Mouse (Mus musculus) heart, embryonic 10.5 days (tissue): ENCODE data around the gene Gper1. TPM values are rescaled to one million over a fixed set of nuclear protein-coding genes. Genes with fewer than 3 reads are reported as not detected.
A peak's percentile ranks its signal among the peaks of the same experiment; 100 is the strongest.
"Not testable (repeated sequence)": the region's sequence is repeated elsewhere in the genome, so short reads cannot be mapped to it uniquely, and the experiment has no call there.

ENCODE experiments used
- DNase-seq: peaks from one replicate; pipeline ENCODE4 v3.0.0-alpha.2; 2017; ENCODE audit warnings: low spot score
- H3K27ac ChIP-seq: fragments of 300-500 bp; sonication (generic); 2 replicates; pipeline ENCODE4 v1.5.1; 2016; ENCODE audit warnings: mild to moderate bottlenecking
- H3K27me3 ChIP-seq: fragments of 300-500 bp; sonication (generic); 2 replicates; pipeline ENCODE4 v1.6.1; 2016; ENCODE audit warnings: mild to moderate bottlenecking; ENCODE audit not compliant: poor library complexity, insufficient read depth, severe bottlenecking
- H3K36me3 ChIP-seq: fragments of 300-500 bp; sonication (generic); 2 replicates; pipeline ENCODE4 v1.6.1; 2016; ENCODE audit warnings: mild to moderate bottlenecking, moderate library complexity
- H3K4me1 ChIP-seq: fragments of 300-500 bp; sonication (generic); 2 replicates; pipeline ENCODE4 v1.6.1; 2016; ENCODE audit warnings: mild to moderate bottlenecking
- H3K4me3 ChIP-seq: fragments of 300-500 bp; sonication (generic); 2 replicates; pipeline ENCODE4 v1.5.1; 2016; ENCODE audit warnings: mild to moderate bottlenecking, moderate library complexity
- H3K9me3 ChIP-seq: fragments of 300-500 bp; sonication (generic); 2 replicates; pipeline ENCODE4 v1.6.1; 2016; ENCODE audit warnings: mild to moderate bottlenecking, moderate library complexity
- WGBS: fragments of 180-500 bp; shearing (Covaris S2); methylation state at CpG from one replicate; pipeline ENCODE4 v1.1.7; 2016; 5-methylcytosine and 5-hydroxymethylcytosine counted together
- polyA plus RNA-seq: library from polyadenylated mRNA; unstranded; fragments of >200 nt; fragmentation: Nextera tagmentation; extraction: Ambion mirVana; gene quantifications from 2 replicates; pipeline ENCODE4 v1.2.1, GENCODE M21; 2016

Gene Gper1
- polyA plus RNA-seq, 1 experiment from 2014 or later, result 0.36 TPM

GRCm38 (mm10) chr5:139383234-139383633, 39.7 kb upstream of the Gper1 start:
- H3K27me3 ChIP-seq, result no peaks in the 10 kb centered on the region
- 76% methylated on average over 9 of the region's 9 CpGs for WGBS
- no peaks in the 10 kb centered on the region for H3K9me3 ChIP-seq
- no peak for DNase-seq
- H3K4me1 ChIP-seq, result peaks cover 96% of the 10 kb centered on the region
- H3K36me3 ChIP-seq, result peaks cover 4% of the 10 kb centered on the region; the same call in 1 of the 2 replicates
- peak overlapping the region; percentile 85 for H3K27ac ChIP-seq
- H3K4me3 ChIP-seq, result peak overlapping the region; percentile 82; the same call in 1 of the 2 replicates

- 29% methylated on average over 10 of the region's 10 CpGs for WGBS
- H3K36me3 ChIP-seq, result peaks cover 4% of the 10 kb centered on the region; the same call in 1 of the 2 replicates
- DNase-seq, result no peak
- peak overlapping the region; percentile 85 for H3K27ac ChIP-seq
- peaks cover 96% of the 10 kb centered on the region for H3K4me1 ChIP-seq
- no peaks in the 10 kb centered on the region for H3K9me3 ChIP-seq
- H3K4me3 ChIP-seq, result peak overlapping the region; percentile 22; the same call in 1 of the 2 replicates
- H3K27me3 ChIP-seq, result no peaks in the 10 kb centered on the region
Observed at GRCm38 (mm10) chr5:139384531-139384930, 38.4 kb upstream of the Gper1 start.

GRCm38 (mm10) chr5:139386047-139386446, 36.9 kb upstream of the Gper1 start:
- WGBS, result 92% methylated on average over 5 of the region's 5 CpGs
- Histone ChIP-seq H3K9me3 (no peaks in the 10 kb centered on the region), H3K27ac (peak overlapping the region; percentile 85; the same call in 1 of the 2 replicates), H3K27me3 (no peaks in the 10 kb centered on the region), H3K4me3 (no peak overlapping the region), H3K4me1 (peaks cover 93% of the 10 kb centered on the region), H3K36me3 (peaks cover 4% of the 10 kb centered on the region; the same call in 1 of the 2 replicates)
- no peak for DNase-seq

- Histone ChIP-seq H3K36me3 (peaks cover 8% of the 10 kb centered on the region), H3K9me3 (no peaks in the 10 kb centered on the region), H3K27ac (peak overlapping the region; percentile 78), H3K4me1 (peaks cover 82% of the 10 kb centered on the region), H3K27me3 (0 out of 2 replicates have a peak, but pooled peaks cover 3% of the 10 kb centered on the region), H3K4me3 (no peak overlapping the region)
- whole genome bisulfite sequencing, result 77% methylated on average over 10 of the region's 10 CpGs
- DNase-seq, result no peak
Observed at GRCm38 (mm10) chr5:139387329-139388194, 35.4 kb upstream of the Gper1 start.

- Histone ChIP-seq H3K4me1 (peaks cover 75% of the 10 kb centered on the region), H3K4me3 (no peak overlapping the region), H3K9me3 (no peaks in the 10 kb centered on the region), H3K27me3 (peaks cover 8% of the 10 kb centered on the region; the same call in 1 of the 2 replicates), H3K36me3 (peaks cover 14% of the 10 kb centered on the region), H3K27ac (peak overlapping the region; percentile 78)
- DNase-seq, result no peak
- WGBS, result 71% methylated on average over 4 of the region's 4 CpGs
Observed at GRCm38 (mm10) chr5:139388195-139388570, 34.8 kb upstream of the Gper1 start.

- no peak for DNase-seq
- Histone ChIP-seq H3K36me3 (peaks cover 17% of the 10 kb centered on the region), H3K4me3 (no peak overlapping the region), H3K9me3 (no peaks in the 10 kb centered on the region), H3K4me1 (peaks cover 67% of the 10 kb centered on the region), H3K27me3 (peaks cover 8% of the 10 kb centered on the region; the same call in 1 of the 2 replicates), H3K27ac (peak overlapping the region; percentile 78)
- 81% methylated on average over 17 of the region's 17 CpGs for WGBS
Observed at GRCm38 (mm10) chr5:139388694-139389675, 34.0 kb upstream of the Gper1 start.

GRCm38 (mm10) chr5:139389676-139390061, 33.3 kb upstream of the Gper1 start:
- H3K27ac ChIP-seq, result peak overlapping the region; percentile 78
- DNase-seq, result peak; percentile 94
- H3K4me3 ChIP-seq, result no peak overlapping the region; the same call in 1 of the 2 replicates
- WGBS, result 22% methylated on average over 6 of the region's 6 CpGs
- H3K36me3 ChIP-seq, result peaks cover 17% of the 10 kb centered on the region
- H3K27me3 ChIP-seq, result peaks cover 8% of the 10 kb centered on the region; the same call in 1 of the 2 replicates
- H3K4me1 ChIP-seq, result peaks cover 65% of the 10 kb centered on the region
- no peaks in the 10 kb centered on the region for H3K9me3 ChIP-seq

- H3K27me3 ChIP-seq, H3K9me3 ChIP-seq, H3K4me3 ChIP-seq, DNase-seq: not testable (repeated sequence)
- peak overlapping the region; percentile 78 for H3K27ac ChIP-seq
- peaks cover 17% of the 10 kb centered on the region for H3K36me3 ChIP-seq
- H3K4me1 ChIP-seq, result peaks cover 62% of the 10 kb centered on the region
- WGBS, result 62% methylated on average over 5 of the region's 5 CpGs
Observed at GRCm38 (mm10) chr5:139390324-139391119, 32.4 kb upstream of the Gper1 start.

GRCm38 (mm10) chr5:139391309-139391990, 31.5 kb upstream of the Gper1 start:
- Histone ChIP-seq H3K27me3 (peaks cover 8% of the 10 kb centered on the region; the same call in 1 of the 2 replicates), H3K36me3 (peaks cover 13% of the 10 kb centered on the region), H3K4me3 (no peak overlapping the region), H3K4me1 (peaks cover 53% of the 10 kb centered on the region), H3K27ac (peak overlapping the region; percentile 17; the same call in 1 of the 2 replicates), H3K9me3 (no peaks in the 10 kb centered on the region)
- no peak for DNase-seq
- 77% methylated on average over 11 of the region's 11 CpGs for WGBS

GRCm38 (mm10) chr5:139392219-139393196, 30.4 kb upstream of the Gper1 start:
- Histone ChIP-seq H3K27me3 (peaks cover 8% of the 10 kb centered on the region; the same call in 1 of the 2 replicates), H3K4me3 (no peak overlapping the region), H3K36me3 (peaks cover 13% of the 10 kb centered on the region), H3K4me1 (peaks cover 51% of the 10 kb centered on the region), H3K27ac (no peak overlapping the region; the same call in 1 of the 2 replicates), H3K9me3 (no peaks in the 10 kb centered on the region)
- WGBS, result 91% methylated on average over 37 of the region's 37 CpGs
- no peak for DNase-seq
